Mouse (Mus musculus) liver, postnatal 0 days (tissue): ENCODE results near the gene Lcn5.

ENCODE experiments used
- CTCF ChIP-seq: sonication (generic); IDR thresholded peaks from 2 replicates; pipeline ENCODE4 v1.5.1; 2016; ENCODE audit warnings: antibody characterized with exemption, low read depth
- EP300 ChIP-seq: IDR thresholded peaks from 2 replicates; pipeline ENCODE4 v1.6.1; 2016; ENCODE audit warnings: antibody characterized with exemption, low read depth, mild to moderate bottlenecking

- no peak for TF ChIP-seq EP300
- TF ChIP-seq CTCF: no peak
Observed at GRCm38 (mm10) chr2:25664125-25664524, 6.4 kb downstream of the Lcn5 start.
